Mouse (Mus musculus): ENCODE results near the gene Olfr401. TPM values are rescaled to one million over a fixed set of nuclear protein-coding genes. Genes with fewer than 3 reads are reported as not detected.

Gene Olfr401
- polyA plus RNA-seq, 1 experiment from 2014 or later: not detected

- Histone ChIP-seq H3K4me2 (no peak overlapping the region), H3K4me3 (ENCODE audit: low read depth, low read length) (no peak overlapping the region), H3K4me1 (ENCODE audit: insufficient read depth) (no peaks in the 10 kb centered on the region), H3K9me3 (ENCODE audit: low read depth, low read length) (no peaks in the 10 kb centered on the region), H3K9ac (no peak overlapping the region), H3K36me3 (ENCODE audit: insufficient read depth) (no peaks in the 10 kb centered on the region), H3K27ac (ENCODE audit: low read depth) (no peak overlapping the region), H3K27me3 (ENCODE audit: insufficient read depth, low read length) (no peaks in the 10 kb centered on the region)
- TF ChIP-seq CTCF (IDR thresholded peaks at IDR 0.05; ENCODE audit: low read depth): no peak
- DNase-seq (no peak), ATAC-seq (ENCODE audit: insufficient read depth) (no peak)
Measured at GRCm38 (mm10) chr11:74168771-74169170, 55.3 kb downstream of the Olfr401 start.

Other genes with a start within 250 kb of the Olfr401 start
- not detected in 2 replicates for gene Olfr394, start 222.9 kb upstream of the Olfr401 start, polyA plus RNA-seq (2014; fragmentation: Nextera tagmentation; extraction: Ambion mirVana)
- gene Olfr395, start 204.4 kb upstream of the Olfr401 start, polyA plus RNA-seq (2014; fragmentation: Nextera tagmentation; extraction: Ambion mirVana): not detected in 2 replicates
- not detected in 2 replicates for gene Olfr23, start 177.0 kb upstream of the Olfr401 start, polyA plus RNA-seq (2014; fragmentation: Nextera tagmentation; extraction: Ambion mirVana)
- gene Olfr397, start 152.9 kb upstream of the Olfr401 start, polyA plus RNA-seq (2014; fragmentation: Nextera tagmentation; extraction: Ambion mirVana): not detected in 2 replicates
- not detected in 2 replicates for gene Olfr398, start 123.3 kb upstream of the Olfr401 start, polyA plus RNA-seq (2014; fragmentation: Nextera tagmentation; extraction: Ambion mirVana)
- not detected in 2 replicates for gene Olfr139, start 57.2 kb upstream of the Olfr401 start, polyA plus RNA-seq (2014; fragmentation: Nextera tagmentation; extraction: Ambion mirVana)
- not detected in 2 replicates for gene Olfr399, start 57.1 kb upstream of the Olfr401 start, polyA plus RNA-seq (2014; fragmentation: Nextera tagmentation; extraction: Ambion mirVana)
- gene Zfp616, start 43.8 kb upstream of the Olfr401 start, polyA plus RNA-seq (2014; fragmentation: Nextera tagmentation; extraction: Ambion mirVana): not detected in 2 replicates
- gene Olfr402, start 39.8 kb downstream of the Olfr401 start, polyA plus RNA-seq (2014; fragmentation: Nextera tagmentation; extraction: Ambion mirVana): not detected in 2 replicates
- not detected in 2 replicates for gene Olfr403, start 72.5 kb downstream of the Olfr401 start, polyA plus RNA-seq (2014; fragmentation: Nextera tagmentation; extraction: Ambion mirVana)
- not detected in 2 replicates for gene Olfr43, start 97.7 kb downstream of the Olfr401 start, polyA plus RNA-seq (2014; fragmentation: Nextera tagmentation; extraction: Ambion mirVana)
- not detected in 2 replicates for gene Olfr406, start 146.1 kb downstream of the Olfr401 start, polyA plus RNA-seq (2014; fragmentation: Nextera tagmentation; extraction: Ambion mirVana)
- not detected in 2 replicates for gene Olfr59, start 170.0 kb downstream of the Olfr401 start, polyA plus RNA-seq (2014; fragmentation: Nextera tagmentation; extraction: Ambion mirVana)
- gene Olfr410, start 224.3 kb downstream of the Olfr401 start, polyA plus RNA-seq (2014; fragmentation: Nextera tagmentation; extraction: Ambion mirVana): not detected in 2 replicates
- not detected in 2 replicates for gene Olfr411, start 238.9 kb downstream of the Olfr401 start, polyA plus RNA-seq (2014; fragmentation: Nextera tagmentation; extraction: Ambion mirVana)
- not detected in 2 replicates for gene Olfr412, start 248.4 kb downstream of the Olfr401 start, polyA plus RNA-seq (2014; fragmentation: Nextera tagmentation; extraction: Ambion mirVana)